Mouse (Mus musculus) gastrocnemius, adult 8-10 months (tissue): Measurements from ENCODE around the gene Fen1. TPM values are rescaled to one million over a fixed set of nuclear protein-coding genes. Genes with fewer than 3 reads are reported as not detected.

ENCODE experiments used
- DNase-seq, 2 experiments: peaks; one replicate each; pipeline ENCODE4 v3.0.0; 2022; ENCODE audit warnings: low spot score in 2 of 2
- total RNA-seq, 4 experiments: library from RNA; stranded (reverse); gene quantifications; 2 replicates each; pipeline ENCODE4 v1.2.4; 2022

Gene Fen1
- total RNA-seq, 4 experiments from 2014 or later: 4.2 to 5.4 (median 4.7) TPM

- no peak for DNase-seq
Observed at GRCm38 (mm10) chr19:10216101-10216500, 12.1 kb upstream of the Fen1 start.

DNA sequence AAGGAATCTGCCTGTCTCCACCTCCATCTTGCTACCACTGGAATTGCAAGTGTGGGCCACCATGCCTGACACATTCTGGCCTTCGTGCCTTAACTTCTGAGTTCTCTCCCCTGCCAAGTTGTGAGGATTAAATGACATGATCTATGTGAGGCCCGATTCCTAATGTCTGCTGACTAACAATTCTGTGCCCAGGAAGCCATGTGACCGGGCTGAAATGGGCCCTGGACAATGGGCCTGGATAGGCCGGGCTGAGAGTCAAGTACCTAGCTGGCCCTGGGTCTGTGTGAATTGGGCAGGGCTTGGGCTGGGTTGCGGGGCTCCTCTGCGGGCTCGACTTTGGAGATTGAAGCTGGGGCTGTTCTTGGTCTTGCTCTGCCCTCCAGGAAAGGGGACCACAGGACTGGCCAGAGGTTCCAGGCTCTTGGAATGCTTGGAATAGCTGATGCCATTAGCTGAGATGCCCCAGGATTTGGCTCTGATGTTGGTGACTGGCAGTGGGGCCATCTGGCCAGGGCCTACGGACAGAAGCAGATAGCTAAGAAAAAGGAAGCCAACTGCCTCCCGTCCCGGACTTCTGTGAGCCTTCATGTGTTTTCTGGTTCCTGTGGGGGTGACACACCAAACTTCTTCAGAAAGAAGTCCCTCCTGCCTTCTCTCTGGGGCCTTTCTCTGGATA, 10.0 kb upstream of the Fen1 start:
- DNase-seq: no peak

GRCm38 (mm10) chr19:10210885-10211284, 6.9 kb upstream of the Fen1 start:
- no peak for DNase-seq

- no peak for DNase-seq
Observed at GRCm38 (mm10) chr19:10208851-10209250, 4.9 kb upstream of the Fen1 start.

- DNase-seq: no peak
Observed at GRCm38 (mm10) chr19:10205051-10205450, 1.1 kb upstream of the Fen1 start.

DNA sequence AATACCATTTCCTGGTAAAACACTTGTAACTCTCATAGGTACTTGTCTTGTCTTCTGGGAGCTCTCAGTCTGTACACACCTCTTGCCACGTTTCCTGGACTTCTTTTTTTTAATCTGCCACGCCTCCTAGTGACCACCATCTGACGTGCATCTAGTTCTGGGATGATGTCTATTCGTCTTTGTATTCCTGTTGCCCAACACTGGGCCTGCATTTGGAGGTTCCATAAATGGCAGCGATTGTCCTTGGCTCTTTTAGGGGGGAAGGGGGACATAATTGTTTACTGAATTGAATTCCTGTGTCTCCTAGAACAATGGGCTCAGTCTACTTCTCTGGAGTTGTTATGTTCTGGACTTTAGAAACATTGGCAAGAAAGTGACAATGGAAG, 640 bp upstream of the Fen1 start:
- DNase-seq: no peak

GRCm38 (mm10) chr19:10203146-10203847, 672 bp downstream of the Fen1 start:
- DNase-seq: no peak

DNA sequence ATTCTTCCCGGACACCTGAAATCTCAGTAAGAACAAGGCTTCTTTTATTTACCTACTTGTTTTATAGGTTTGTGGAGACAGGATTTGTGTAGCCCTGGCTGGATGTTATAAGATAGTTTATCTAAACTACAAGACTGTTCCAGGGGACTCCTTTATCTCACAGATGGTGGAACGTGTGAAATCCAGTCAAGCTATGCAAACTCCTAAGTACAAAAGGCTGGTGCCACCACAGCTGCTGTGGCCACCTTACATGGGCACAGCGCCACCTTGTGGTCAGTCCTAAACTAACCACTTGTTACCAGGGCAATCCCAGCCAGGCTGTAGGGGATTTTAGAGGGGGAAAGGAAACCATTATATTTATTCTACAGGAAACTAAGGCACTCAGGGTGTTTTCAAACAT, 5.2 kb downstream of the Fen1 start:
- DNase-seq: peak in 1 of 2 experiments; percentile 39

- no peak for DNase-seq
Observed at GRCm38 (mm10) chr19:10198286-10198685, 5.7 kb downstream of the Fen1 start.

GRCm38 (mm10) chr19:10197130-10197529, 6.8 kb downstream of the Fen1 start:
- no peak for DNase-seq

DNA sequence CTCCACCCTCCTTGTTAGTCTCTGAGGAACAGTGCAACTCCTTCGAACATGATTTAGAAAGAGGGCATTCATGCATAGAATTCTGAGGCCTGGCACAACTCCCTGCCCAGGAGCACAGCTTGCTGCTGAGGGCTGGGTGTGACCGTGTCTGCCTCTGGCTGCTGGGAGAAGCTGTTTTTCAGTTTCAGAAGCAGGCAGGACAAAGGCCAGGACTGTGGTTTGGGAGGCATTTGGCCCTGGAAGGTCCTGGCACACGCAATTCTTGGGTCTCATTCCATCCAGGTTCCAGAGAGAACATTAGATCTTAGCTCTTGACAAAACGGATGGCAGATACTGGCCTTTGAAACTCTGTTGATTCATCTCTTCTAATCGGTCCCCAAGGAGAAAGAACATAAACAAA, 8.7 kb downstream of the Fen1 start:
- no peak for DNase-seq

DNA sequence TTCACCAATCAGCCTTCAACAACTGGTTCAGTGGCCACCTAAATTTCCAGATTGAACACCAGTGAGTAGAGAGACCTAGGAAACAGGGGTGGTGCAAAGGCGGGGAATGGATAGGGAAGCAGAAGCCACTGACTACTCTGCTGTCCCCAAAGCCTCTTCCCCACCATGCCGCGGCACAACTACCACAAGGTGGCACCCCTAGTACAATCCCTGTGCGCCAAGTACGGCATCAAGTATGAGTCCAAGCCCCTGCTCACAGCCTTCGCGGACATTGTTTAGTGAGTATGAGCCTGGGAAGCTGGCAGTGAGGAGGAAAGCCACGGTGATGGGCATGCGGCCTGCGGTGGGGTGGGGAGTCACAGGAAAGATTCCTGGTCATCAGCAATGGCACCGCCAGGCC, 9.6 kb downstream of the Fen1 start:
- no peak for DNase-seq

DNA sequence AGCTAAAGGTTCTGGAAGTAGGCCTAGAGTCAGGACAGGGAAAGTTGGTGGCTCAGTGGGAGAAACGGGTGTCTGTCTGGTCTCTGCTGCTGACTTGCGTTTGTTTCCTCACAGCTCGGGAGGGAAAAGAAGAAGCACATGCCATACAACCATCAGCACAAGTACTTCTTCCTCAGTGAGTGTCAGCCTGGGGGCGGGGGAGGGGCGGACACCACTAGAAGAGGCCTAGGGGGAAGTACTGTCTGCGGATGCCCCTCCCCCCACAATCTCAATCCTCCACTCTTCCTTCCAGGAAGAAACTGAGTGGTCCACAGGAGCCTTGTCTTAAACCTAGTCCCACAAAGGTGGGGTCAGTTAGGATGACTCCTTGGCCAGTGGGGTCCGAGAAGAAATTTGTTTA, 12.6 kb downstream of the Fen1 start:
- DNase-seq: no peak

- peak; percentile 29 to 45 for DNase-seq
Observed at GRCm38 (mm10) chr19:10190796-10191195, 13.2 kb downstream of the Fen1 start.

DNA sequence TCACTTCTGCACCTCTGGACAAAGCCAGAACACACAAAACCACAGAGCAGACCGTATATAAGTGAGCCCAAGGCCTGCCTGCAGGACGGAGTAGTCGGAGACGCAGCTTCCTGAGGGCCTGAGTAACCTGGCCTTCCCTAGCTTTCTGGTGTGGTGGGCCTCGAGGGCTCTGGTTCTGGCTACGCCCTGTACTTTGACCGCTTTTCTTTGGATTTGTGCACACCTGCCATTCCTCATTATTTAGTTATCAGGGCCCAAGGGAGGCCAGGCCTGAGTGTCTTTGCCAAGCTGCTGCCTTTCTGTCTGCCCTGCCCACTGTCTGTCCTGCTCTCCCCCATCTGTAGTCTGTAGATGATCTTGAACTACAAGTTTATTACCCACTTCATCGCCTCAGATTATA, 14.0 kb downstream of the Fen1 start:
- DNase-seq: no peak

DNA sequence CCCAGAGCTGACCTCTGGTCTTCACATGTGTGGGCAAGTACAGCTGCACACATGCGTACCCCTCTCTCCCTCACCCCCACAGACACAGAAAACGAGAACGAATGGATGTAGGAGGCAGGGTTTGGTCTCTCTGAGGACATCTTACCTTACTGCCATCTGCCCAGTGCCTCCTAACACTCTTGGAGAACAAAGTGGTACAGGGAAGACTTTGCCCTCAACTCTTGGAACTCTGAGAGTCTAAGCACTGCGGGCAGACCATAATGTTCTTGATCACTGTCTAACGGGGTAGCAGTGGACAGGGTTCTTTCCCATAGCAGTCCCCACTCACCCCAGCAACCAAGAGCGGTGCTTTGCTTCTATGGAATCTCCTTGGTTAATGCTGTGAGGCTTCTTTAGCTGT, 14.9 kb downstream of the Fen1 start:
- no peak for DNase-seq

GRCm38 (mm10) chr19:10188281-10188811, 15.6 kb downstream of the Fen1 start:
- DNase-seq: no peak

- no peak for DNase-seq
Observed at GRCm38 (mm10) chr19:10186569-10186968, 17.4 kb downstream of the Fen1 start.

DNA sequence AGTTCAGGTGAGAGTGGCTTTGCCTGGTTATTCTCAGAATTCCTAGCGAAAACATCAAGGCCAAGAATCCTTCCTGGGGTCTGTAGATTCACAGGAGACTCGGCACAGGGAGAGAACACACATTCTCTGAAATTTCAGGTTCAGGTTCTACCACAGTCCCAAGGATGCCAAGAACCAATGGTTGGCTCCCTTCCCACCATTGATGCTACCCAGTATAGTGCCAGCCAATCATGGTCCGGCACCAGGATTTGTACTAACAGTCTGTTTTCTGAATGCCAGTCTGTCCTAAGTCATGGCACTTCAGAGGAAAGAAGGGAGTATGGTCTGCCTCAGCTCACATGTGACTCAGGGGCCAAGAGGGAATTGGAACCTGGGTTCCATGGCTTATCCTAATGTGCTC, 18.1 kb downstream of the Fen1 start:
- no peak for DNase-seq

DNA sequence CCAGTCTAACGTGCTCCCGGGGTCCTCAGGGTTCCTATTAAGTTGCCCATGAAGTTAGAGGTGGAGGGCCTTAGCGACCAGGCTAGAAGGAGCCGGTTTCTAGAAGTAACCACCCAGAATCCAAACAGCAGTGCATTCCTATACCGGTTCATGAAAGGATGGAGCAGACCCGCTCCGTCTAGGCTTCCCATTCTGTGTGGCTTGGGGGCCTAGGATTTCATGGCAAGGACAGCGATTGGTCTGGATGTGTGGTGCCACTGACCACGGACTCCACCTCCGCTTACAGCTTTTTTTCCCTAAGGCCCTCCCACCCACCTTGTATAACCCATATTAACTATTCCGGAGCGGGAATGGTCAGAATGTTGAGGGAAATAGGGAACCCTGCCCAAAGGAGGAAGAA, 19.9 kb downstream of the Fen1 start:
- no peak for DNase-seq

DNA sequence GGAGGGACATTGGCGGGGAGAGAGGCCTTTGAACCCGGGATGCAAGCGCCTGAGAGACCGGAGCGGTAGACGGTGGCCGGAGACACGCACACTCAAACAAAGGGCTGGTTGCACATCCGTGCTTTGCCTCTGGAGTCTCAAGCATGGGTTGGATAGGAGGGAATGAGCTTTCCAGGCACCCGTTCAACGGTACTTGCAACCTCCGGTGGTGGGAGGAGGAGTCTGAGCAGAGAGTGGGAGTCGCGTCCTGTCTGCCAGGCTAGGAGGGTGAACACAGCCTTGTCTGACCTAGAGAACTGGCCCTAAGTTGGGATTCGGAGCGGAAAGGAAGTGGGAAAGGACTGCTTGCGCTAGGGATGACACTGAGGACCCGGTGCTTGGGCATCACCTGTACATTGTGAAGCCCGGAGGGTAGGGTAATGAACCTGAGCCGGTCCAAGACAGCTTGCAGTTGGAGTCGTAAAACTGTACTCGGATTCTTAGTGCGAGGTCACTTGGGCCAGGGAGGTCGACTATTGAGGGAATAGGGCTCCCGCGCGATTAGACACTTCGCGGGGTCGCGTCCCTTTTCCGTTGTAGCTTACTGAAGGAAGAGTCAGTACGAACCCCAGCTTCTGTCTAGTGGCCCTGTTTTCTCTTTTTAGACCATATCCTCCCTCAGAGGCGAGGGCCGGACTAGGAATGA, 20.5 kb downstream of the Fen1 start:
- DNase-seq: peak in 1 of 2 experiments; percentile 24

DNA sequence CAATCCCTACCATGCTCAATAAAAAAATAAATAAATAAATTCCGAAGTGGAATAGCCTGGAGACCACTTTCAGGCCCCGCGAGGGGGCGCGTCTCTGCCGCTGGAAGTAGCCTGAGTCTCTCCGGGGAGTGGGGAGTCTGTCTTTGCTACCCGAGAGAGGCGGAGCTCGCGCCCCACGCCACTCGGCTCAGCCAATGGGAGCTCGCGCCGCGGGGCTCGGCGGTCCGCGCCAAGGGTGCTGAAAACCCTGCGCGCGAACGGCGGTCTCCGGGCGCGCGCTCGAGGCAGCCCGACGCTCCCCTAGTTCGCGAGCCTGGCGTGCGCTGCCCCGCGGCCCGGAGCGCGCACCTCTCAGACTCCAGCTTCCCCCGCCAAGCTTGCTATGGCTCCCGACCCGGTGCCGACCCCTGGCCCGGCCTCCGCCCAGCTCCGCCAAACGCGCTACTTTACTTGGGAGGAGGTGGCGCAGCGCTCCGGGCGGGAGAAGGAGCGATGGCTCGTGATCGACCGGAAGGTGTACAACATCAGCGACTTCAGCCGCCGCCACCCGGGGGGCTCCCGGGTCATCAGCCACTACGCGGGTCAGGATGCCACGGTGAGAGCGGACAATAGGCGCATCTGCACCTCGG, 21.2 kb downstream of the Fen1 start, which contains the start of gene Fads1:
Gene Fads1, plus strand, starts transcription at position 219 of the 629 bp plus-strand sequence.
- peak; percentile 66 to 85 for DNase-seq
